Mouse (Mus musculus): ENCODE measurements around the gene Mipol1. TPM values are rescaled to one million over a fixed set of nuclear protein-coding genes. Genes with fewer than 3 reads are reported as not detected.
"Not testable (repeated sequence)": the region's sequence is repeated elsewhere in the genome, so short reads cannot be mapped to it uniquely, and the experiment has no call there.

The Mipol1 gene
- polyA plus RNA-seq, 1 experiment = 0.38 TPM

DNA sequence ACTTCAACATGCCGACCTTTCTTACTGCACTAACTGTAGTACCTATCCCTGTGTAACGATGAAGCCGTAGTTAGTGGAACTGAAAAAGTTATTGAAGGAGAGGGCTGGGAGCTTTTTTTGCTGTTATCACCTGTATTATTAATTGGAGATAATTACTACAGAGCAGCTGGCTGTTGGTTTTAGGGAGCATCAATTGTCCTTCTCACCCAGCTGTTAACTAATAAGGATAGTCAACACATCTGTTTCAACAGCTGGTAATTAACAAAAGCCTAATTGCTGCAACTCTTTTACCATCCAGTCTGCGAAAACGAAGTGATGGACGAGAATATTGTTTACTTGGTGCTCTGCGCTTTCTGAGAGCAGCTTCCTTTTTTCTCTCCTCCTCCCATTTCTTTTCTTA is 170.9 kb downstream of the Mipol1 start:
- no peak for DNase-seq (ENCODE audit: low read depth, low spot score)
- WGBS = 84% methylated on average over 7 of the region's 7 CpGs

DNA sequence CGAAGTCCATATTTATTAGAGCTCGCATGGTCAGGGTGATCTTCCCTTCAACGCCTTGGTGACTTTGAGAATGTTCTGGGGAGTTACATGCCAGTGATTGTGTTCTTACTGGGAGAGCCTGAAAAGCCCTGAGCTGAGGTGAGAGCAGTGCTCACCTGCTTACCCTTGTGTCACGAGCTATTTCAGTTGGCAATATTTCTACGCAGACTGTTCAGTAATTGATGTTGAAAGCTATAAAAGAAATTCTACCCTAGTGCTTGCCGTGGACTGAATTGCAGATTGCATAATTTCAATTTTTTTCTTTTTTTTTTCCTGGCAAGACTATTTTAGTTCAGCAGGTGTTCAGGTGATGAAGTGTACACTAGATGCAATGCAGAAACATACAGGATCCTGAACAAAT is 172.1 kb downstream of the Mipol1 start:
- 37% methylated on average over 6 of the region's 6 CpGs for WGBS
- DNase-seq (ENCODE audit: low read depth, low spot score) = no peak

DNA sequence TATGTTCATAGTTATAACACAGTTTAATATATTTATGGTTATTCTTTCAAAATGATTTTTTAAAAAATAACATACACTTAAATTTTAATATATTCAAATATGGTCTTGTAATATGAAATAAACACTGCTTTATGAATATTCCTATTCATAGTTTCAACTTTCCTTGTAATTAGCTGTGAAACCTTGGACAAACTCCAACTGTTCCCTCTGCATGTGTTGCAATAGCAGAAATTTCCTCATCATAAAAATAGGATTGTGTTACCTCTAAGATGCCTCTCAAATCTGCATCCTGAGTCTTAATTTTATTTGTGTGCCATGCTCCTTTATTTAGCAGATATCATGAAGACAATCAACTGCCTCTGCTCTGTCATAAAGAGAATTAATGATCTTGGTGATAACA is 179.7 kb downstream of the Mipol1 start:
- DNase-seq (ENCODE audit: low read depth, low spot score) = no peak

DNA sequence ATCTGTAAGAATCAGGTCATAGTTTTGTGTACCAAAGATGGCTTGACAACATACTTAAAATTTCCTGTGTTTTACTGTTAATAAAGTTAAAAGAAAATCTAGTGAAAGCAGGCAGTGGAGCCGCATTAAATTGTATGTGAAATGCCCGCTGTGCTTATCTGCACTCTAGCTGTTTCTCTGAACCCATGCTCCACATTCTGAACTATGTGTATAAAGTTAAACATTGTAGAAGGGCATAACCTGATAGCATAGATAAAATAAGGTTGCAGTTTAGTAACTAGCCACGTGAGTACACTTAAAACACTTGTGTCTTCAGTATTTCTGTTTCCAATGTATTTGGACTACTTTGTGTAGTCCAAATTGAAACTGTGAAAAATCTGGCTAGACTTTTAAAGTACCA is 183.6 kb downstream of the Mipol1 start:
- DNase-seq (ENCODE audit: low read depth, low spot score) = no peak
- 47% methylated on average over 3 of the region's 3 CpGs for WGBS

DNA sequence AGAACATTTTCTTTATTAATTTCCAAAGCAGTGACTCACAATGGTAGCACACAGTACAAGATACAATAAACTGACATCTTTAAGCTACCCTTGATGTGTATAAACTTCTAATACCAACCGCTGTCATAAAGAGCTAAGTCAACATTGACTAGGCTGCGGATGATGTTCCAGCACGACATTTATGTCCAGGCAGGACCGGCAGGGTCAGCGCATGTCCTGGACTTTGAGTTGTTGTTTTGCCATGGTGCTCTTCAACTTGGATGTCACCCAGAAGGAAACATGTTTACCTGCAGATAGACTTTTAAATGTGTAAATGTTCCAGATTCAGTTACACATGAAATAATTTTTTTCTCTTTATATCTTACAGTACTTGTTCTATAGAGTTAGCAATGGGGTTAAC is 194.7 kb downstream of the Mipol1 start:
- 49% methylated on average over 5 of the region's 5 CpGs for WGBS

DNA sequence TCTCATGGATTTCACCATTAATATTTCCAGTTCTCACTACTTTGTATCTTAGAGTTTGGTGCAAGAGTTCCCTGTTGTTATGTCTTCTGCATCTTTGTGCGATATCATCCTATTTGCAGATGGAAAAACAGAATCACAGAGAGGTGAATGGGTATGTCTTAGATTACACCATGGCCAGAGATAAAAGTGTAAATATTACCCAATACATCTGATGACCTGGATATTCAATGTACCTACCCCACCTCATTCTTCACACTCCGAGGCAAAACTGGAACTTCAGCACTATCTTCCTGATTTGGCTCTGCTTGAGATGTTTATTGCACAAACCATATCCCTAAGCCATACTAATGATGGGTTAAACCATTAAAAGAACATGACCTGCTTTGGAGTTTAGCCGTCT is 198.0 kb downstream of the Mipol1 start:
- 81% methylated on average over 3 of the region's 3 CpGs for WGBS
- DNase-seq (ENCODE audit: low read depth, low spot score) = no peak

More for the DNA sequence above, 194.7 kb downstream of the Mipol1 start:
- DNase-seq (ENCODE audit: low read depth, low spot score) = no peak

DNA sequence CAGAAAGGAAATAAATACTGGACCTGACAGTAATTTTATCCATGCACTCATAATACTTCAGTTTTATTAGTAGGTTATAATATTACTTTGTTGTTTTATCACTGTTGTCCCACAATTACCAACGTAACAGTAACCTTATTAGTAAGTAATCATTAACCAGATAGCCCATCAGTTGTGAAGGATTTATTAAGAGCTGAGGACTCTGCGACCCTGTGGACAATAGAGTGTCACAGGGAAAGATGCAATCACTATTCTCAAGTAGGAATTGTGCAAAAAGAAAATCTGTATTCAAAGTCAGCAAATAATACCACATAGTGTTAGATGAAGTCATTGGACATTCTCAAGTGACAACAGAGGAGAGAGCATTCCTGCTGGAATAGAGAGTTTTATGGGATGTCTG is 198.5 kb downstream of the Mipol1 start:
- no peak for DNase-seq (ENCODE audit: low read depth, low spot score)
- 51% methylated on average over 2 of the region's 2 CpGs for WGBS

DNA sequence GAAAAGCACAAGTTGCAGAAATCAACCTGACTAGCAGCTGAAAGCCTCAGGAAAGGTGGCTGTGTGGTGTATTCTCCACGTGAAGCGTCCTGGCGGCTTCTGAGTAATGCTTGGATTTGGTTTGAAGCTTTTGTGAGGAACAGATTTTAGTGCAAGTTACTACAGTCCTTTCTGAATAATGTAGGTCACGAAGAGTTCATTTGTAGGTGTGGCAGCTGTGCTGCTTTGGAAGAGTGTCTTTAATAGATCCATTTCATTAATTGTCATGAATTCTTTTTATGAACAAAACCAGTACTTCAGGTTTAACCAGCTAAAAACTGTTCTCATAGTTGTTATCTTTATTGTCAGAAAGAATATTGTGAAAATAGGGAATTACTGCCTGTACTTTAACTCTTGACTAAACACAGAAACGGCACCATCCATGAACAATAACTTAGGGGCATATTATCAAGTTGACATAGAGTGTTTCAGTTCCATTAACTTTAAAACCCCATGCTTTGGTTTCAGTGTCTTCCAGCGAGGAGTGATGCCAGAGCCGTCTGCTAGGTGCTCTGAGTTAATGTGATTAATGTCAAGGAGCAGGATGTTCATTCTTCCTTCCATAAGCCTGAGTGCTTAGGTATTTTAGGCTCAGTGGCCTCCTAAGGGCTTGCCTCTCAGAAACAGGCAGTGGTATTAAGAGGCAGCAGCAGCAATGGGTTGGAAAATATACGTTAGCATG is 206.9 kb downstream of the Mipol1 start:
- 46% methylated on average over 8 of the region's 8 CpGs for WGBS
- DNase-seq (ENCODE audit: low read depth, low spot score) = not testable (repeated sequence)

DNA sequence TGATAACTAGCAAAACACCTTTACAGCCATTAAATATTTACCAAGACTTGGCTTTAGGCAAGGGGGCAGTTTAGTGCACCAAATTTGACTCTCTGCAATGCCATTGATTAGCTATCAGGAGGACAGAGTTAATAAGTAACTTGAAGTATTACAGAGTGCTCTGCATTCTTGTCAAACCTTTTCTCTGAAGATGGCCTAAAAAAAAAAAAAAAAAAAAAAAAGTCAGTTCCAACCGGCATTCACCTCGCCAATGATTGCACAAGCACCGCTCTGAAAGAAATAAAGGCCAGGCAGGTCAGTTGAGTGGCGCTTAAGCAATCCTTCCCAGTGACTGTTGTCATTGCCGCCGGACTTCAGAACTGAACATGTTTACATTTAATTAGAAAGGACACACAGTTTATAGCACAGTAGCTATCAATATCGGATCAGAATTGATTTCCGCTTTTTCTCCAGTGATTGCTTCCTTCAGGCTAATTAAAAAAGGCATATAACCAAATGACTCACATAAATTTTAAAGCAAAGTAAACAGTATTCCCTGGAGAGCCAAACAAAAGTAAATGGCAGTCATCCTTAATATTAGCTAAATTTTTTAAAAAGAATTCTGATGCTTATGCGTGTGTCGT is 214.2 kb downstream of the Mipol1 start:
- 35% methylated on average over 10 of the region's 10 CpGs for WGBS
- no peak for DNase-seq (ENCODE audit: low read depth, low spot score)

DNA sequence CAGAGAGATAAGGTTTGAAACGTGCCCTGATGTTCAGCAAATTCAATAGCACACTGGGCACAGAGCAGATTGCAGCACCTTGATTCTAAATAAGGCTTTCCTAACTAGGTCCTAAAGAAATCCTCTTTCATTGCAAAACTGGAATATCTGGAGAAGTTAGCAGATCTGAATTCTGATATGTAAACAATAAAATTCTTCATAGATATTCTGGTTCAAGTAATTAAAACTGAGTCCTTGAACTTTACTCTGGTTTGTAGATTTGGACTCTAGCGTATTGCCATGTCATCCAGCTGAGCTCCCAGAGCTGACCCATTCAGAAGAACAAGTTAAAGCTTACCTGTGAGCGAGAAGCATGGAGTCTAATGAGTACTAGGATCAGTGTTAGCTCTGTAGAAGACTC is 217.1 kb downstream of the Mipol1 start:
- 57% methylated on average over 3 of the region's 3 CpGs for WGBS
- DNase-seq (ENCODE audit: low read depth, low spot score) = no peak

DNA sequence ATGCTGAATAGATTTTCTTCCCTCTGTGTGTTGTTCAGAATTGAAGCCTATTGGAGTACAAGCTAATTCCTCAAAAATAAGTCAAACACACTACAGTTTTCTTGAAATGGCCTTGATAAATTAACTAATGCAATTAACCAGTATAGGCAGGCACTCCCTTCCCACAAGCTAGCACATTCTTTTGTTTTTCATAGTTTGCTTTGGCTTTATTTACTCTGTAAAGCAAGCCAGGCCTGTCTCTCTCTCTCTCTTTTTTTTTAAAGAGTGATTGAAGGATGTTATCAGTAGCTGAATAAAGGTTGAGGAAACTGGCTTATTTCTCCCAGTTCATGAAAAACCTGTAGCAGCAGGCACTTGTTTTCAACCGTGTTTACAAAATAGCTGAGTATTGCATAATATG is 219.1 kb downstream of the Mipol1 start:
- 38% methylated on average over 1 of the region's 1 CpGs for WGBS
- DNase-seq (ENCODE audit: low read depth, low spot score) = no peak

DNA sequence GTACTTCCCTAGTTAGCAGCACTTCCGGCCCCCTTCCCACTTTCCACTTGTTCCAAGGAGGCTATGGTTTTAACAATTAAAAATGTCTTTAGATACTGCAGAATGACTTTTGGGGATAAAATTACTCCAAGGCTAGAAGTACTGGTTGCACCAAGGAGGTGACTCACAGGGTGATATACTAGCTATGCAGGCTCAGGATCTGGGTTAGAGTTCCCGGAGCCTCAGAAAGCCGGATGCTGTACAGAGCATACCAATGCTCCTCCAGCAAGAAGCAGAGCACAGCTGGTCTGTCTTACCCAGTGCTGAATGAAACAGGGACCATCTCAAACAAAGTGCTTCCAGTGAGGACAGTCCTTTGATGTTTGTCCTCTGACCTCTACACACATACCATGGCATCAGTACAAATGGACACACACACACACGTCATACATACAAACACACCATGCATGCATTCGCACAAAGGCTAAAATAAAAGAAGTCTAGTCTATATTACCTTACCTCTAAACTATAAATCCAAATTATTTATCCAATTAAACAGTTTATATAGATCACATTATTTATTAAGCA is 219.9 kb downstream of the Mipol1 start:
- DNase-seq (ENCODE audit: low read depth, low spot score) = no peak
- WGBS = 96% methylated on average over 5 of the region's 5 CpGs

DNA sequence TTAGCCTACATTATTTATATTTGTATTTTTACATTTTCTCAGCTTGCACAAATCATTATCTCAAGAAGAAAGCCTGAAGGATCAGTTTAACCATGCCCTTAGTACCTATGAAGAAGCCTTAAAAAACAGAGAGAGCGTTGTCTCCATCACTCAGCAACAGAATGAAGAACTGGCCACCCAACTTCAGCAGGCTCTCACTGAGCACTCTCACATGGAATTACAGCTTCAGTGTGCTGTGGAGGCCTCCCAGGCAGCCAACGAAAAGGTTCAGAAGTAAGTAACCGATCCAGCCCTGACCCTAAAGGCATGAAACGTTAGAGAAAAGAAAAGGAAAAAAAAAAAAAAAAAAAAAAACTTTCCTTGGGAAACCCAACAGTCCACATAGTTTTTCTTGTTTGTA is 226.7 kb downstream of the Mipol1 start:
- DNase-seq (ENCODE audit: low read depth, low spot score) = no peak
- 58% methylated on average over 4 of the region's 4 CpGs for WGBS

DNA sequence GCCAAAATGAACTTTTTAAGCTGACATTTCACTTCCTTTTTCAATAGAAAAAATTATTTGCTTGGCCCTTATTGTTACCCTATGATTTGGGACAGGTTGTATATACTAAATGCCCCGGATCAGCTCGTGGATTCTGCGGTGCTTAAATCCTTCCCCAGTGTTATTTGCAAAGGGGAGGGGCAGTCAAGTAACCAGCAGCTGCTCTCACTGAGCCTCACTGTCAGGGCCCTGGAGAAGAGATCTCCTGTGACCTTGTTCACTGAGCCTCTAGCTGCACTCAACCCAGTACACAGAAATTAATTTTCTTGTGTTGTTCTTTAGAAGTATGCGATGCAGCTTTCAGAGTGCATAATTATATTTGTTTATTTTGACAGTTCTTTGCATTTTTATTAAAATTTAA is 227.1 kb downstream of the Mipol1 start:
- 32% methylated on average over 4 of the region's 4 CpGs for WGBS
- no peak for DNase-seq (ENCODE audit: low read depth, low spot score)

DNA sequence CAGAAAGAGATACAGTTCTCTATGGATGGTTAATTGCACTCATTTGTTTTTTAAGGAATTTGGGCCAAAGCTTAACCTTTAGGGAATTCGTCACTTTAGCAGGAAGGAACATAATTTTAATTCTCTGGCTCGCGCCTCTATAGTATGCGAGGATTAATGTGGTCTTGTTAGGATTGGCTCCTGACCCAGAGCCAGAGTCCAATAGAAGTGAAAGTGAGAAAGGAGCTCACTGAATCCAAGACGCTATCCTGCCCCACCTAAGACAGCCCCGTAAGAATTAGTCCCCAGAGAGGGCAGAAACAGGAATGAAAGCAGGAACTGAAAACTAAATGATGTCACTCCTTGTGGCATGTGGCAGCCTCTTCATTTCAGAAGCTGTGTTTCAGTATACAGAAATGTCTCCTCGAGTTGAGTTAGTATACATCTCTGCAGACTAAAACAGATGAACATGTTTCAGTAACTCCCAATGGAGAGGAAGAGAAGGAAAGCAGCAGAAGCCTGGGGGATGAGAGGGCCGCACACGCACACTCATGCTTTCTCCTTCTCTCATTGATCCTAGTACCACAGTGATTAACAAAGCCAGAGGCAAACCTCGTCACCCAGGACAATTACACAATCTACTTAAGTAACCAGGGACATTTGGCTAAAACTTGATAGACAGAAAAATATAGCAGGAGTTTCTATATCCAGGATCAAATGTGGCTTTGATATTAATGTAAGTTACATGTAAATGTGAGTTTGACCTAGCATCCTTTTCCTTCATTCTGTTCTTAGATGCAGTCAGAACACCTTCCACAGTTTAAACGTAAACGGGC is 234.5 kb downstream of the Mipol1 start:
- 52% methylated on average over 12 of the region's 12 CpGs for WGBS
- no peak for DNase-seq (ENCODE audit: low read depth, low spot score)

DNA sequence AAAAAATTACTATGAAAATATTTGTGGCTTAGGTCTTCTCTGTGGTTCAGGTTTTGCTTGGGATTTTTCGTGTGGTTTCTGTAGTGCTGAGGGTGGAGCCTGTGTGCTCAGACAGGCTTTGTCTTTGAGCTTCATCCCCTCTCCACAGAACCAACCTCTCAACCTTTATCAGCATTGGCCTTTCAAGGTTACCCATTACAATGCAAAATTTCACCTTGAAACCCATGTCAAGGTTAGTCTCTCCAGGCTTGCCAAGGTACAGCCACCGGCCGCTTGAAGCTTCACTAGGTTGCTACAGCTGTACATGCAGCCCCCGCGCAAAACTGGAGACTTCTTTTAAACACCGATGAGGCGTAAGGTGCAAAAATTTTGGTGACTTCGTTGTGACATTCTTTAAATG is 241.6 kb downstream of the Mipol1 start:
- WGBS = 89% methylated on average over 8 of the region's 8 CpGs
- DNase-seq (ENCODE audit: low read depth, low spot score) = no peak

DNA sequence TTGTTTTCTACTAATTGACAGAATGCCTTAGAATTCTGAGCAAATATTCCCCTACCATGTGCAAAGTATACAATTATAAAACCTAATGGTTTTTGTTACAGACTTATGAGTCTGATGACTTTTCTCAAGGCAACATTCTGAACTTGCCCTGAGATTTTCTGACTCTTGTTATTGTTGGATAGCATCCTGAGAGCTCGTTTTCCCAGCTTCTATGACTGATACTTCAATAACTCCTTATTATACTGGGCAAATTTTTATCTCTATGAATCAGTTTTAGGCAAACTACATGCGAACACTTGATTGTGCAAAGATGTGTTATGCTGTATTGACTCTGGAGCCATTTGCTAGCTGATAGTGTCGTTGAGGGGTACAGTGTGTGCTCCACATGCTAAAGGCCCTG is 246.6 kb downstream of the Mipol1 start:
- WGBS = 74% methylated on average over 3 of the region's 3 CpGs
- no peak for DNase-seq (ENCODE audit: low read depth, low spot score)

DNA sequence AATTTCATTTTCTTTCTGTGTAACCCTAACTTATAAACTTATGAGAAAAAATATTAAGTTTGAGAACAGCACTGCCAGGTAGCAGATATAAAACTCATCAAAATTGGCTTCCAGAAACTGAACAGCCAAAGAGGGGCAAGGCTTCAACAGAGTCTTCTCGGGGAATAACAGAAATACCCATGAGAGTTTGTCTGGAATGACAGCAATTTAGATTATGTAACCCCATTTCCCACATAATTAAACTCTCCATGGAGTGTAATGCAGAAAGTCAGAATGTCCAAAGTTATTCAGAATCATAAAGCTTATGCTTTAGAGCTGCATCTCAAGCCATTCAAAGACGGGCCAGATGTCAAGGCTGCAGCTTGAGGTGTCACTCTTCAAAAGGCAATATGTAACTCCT is 251.6 kb downstream of the Mipol1 start:
- no peak for DNase-seq (ENCODE audit: low read depth, low spot score)
- 75% methylated on average over 2 of the region's 2 CpGs for WGBS

DNA sequence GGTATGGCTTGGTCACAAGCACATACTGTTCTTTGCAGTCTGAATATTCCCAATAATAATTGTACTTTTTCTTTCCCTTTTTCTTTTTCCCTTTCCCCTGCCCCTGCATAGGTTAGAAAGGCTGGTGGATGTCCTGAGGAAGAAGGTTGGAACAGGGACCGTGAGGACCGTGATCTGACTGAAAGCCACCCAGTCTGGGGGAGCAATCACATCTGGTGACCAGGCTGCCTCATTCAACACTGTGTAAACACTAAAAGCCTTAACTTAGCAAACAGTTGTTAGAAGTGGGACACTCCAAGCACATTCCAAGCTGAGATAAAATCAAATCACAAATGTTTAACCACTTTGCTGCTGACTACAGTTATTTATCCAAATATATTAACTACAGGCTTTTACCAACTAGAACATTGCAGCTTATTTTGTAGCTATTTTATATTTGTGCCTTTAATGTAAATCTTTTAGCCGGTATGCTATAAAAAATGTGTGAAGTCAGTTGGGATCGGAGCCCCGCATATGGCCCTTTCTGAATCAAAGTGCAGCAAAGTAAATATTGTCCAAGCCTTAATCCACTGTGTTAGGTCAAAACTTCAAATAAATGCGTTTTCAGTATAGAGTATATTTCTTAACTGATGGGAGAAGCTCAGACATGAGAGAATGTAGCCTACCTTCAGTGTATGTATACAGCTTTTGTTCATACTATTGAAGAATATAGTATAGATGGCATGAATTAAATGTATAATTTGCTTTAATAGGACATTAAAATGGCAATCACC is 266.3 kb downstream of the Mipol1 start:
- WGBS = 17% methylated on average over 6 of the region's 6 CpGs

DNA sequence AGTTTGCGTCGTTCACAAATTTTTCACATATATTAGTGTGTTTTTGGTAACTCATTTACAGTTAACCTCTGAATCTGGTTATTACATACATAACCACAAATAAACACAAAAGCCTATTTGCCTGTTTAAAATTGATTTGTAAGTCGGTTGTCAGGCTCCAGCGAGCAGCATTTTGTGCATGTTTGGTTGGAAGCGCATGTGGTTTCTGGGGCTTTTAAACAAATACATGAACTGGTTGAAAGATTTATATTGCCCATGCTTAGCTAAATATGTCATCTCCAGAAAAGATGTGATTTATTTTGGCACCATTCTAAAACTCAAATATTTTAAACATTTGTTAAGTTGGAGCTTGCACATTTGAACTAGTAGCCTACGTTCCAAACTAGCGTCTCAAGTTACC is 270.0 kb downstream of the Mipol1 start:
- DNase-seq (ENCODE audit: low read depth, low spot score) = no peak
- WGBS = 73% methylated on average over 7 of the region's 7 CpGs

More for the DNA sequence above, 266.3 kb downstream of the Mipol1 start:
- DNase-seq (ENCODE audit: low read depth, low spot score) = no peak
